Mouse (Mus musculus): ENCODE results near the gene Asb12. TPM values are rescaled to one million over a fixed set of nuclear protein-coding genes. Genes with fewer than 3 reads are reported as not detected.

The Asb12 gene
- not detected for polyA plus RNA-seq (2014; fragmentation: Illumina TruSeq; extraction: RNeasy Lipid Tissue Mini Kit (QIAGEN cat#74804); ENCODE audit: low read depth, low replicate concordance)

GRCm38 (mm10) chrX:95557887-95558286 lies at the start of gene Asb12, which contains the start of gene Pfn5:
Gene Asb12, minus strand, starts transcription at chrX:95557987.
Gene Pfn5, plus strand, starts transcription at chrX:95558104.

DNA sequence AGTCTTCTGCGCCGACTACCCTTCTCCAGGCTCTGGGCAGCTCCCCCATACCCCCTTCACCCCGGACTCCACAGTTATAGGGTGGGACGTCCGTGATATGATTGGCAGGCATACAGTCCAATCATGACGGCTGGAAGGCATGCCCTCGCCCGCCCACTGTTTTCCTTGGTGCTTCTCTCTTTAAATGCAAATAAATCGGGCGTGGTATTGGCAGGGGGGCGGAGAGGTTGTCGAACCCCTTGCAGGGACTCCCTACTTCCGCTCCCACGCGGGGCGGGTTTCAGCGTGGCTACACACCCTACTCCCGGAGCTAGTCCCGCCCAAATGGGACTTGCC lies 113.0 kb downstream of the Asb12 start, which contains the start of gene Amer1:
Gene Amer1 (minus strand): TSS at position 97 of the 336 bp plus-strand sequence.

Other genes starting within 250 kb of the Asb12 start
- 9.1 TPM for gene Amer1, start 113.1 kb downstream of the Asb12 start, polyA plus RNA-seq (2014; fragmentation: Illumina TruSeq; extraction: RNeasy Lipid Tissue Mini Kit (QIAGEN cat#74804); ENCODE audit: low read depth, low replicate concordance)
- not detected for gene Pfn5, start 117 bp upstream of the Asb12 start, polyA plus RNA-seq (2014; fragmentation: Illumina TruSeq; extraction: RNeasy Lipid Tissue Mini Kit (QIAGEN cat#74804); ENCODE audit: low read depth, low replicate concordance)
- 14.3 TPM for gene Zc4h2, start 100.5 kb upstream of the Asb12 start, polyA plus RNA-seq (2014; fragmentation: Illumina TruSeq; extraction: RNeasy Lipid Tissue Mini Kit (QIAGEN cat#74804); ENCODE audit: low read depth, low replicate concordance)
- 5.5 TPM for gene Zc3h12b, start 153.7 kb upstream of the Asb12 start, polyA plus RNA-seq (2014; fragmentation: Illumina TruSeq; extraction: RNeasy Lipid Tissue Mini Kit (QIAGEN cat#74804); ENCODE audit: low read depth, low replicate concordance)

Data from adrenal gland, adult 10 weeks (tissue).